Mouse (Mus musculus): ENCODE results near the gene Ankrd63. TPM values are rescaled to one million over a fixed set of nuclear protein-coding genes. Genes with fewer than 3 reads are reported as not detected.

Ankrd63 gene
- polyA plus RNA-seq, 1 experiment = not detected

- peaks cover 12% of the 10 kb centered on the region for H3K4me1 ChIP-seq (ENCODE audit: control insufficient read depth, insufficient read depth, low read length)
- 90% methylated on average over 1 of the region's 1 CpGs for WGBS
- H3K4me3 ChIP-seq (ENCODE audit: insufficient read depth, low read depth, low read length) = no peak overlapping the region
- TF ChIP-seq POLR2A (IDR thresholded peaks at IDR 0.05; ENCODE audit: insufficient read depth, low read depth, low read length) (no peak), CTCF (IDR thresholded peaks at IDR 0.05; ENCODE audit: insufficient read depth, low read depth, low read length) (no peak)
- no peak overlapping the region for H3K27ac ChIP-seq (ENCODE audit: insufficient read depth, low read depth, low read length)
Measured at GRCm38 (mm10) chr2:118671728-118672127, 32.0 kb downstream of the Ankrd63 start.

DNA sequence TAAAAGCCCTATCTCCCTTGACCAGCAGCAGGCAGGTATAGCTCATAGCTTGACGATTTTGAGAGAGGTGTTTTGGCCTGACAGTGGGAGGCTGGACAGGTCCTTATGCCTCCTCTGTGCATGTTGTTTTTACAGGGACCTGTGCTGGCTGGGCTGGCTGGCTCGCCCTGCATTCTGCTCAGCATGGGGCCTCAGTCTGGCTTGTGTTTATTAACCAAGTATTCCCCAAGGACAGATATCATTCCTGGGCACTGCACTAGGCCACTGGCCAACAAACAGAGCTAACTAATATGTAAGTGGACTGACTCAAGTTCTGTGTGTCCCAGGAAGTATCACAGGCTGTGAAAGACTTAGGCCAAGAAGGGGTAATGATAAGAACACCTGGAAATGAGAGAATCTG is 34.0 kb downstream of the Ankrd63 start:
- H3K4me1 ChIP-seq (ENCODE audit: control insufficient read depth, insufficient read depth, low read length) = peaks cover 18% of the 10 kb centered on the region
- no peak overlapping the region for H3K27ac ChIP-seq (ENCODE audit: insufficient read depth, low read depth, low read length)
- WGBS = 68% methylated on average over 2 of the region's 2 CpGs
- TF ChIP-seq POLR2A (IDR thresholded peaks at IDR 0.05; ENCODE audit: insufficient read depth, low read depth, low read length) (no peak), CTCF (IDR thresholded peaks at IDR 0.05; ENCODE audit: insufficient read depth, low read depth, low read length) (no peak)
- no peak overlapping the region for H3K4me3 ChIP-seq (ENCODE audit: insufficient read depth, low read depth, low read length)

DNA sequence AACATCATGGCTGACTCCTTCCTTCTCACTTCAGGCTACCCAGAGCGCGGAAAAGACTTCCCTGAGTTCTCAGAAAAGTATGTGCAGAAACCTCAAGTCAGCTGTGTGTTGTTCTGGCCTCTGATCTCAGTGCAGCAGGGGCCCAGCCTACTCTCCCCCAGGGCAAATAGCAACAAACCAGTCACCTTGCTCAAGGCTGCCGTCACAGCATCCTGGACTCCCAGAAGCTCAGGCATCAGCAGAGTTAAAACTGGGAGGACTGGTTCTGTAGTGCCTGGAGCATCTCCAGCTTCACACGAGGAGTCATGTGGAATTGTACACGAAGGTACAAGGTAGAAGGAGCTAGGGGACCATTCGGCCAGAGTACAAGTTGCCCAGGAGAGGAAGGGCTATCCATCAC is 34.5 kb downstream of the Ankrd63 start:
- Histone ChIP-seq H3K4me1 (ENCODE audit: control insufficient read depth, insufficient read depth, low read length) (peaks cover 20% of the 10 kb centered on the region), H3K4me3 (ENCODE audit: insufficient read depth, low read depth, low read length) (no peak overlapping the region), H3K27ac (ENCODE audit: insufficient read depth, low read depth, low read length) (no peak overlapping the region)
- 72% methylated on average over 6 of the region's 6 CpGs for WGBS
- no peak for TF ChIP-seq CTCF (IDR thresholded peaks at IDR 0.05; ENCODE audit: insufficient read depth, low read depth, low read length)
- no peak for TF ChIP-seq POLR2A (IDR thresholded peaks at IDR 0.05; ENCODE audit: insufficient read depth, low read depth, low read length)

DNA sequence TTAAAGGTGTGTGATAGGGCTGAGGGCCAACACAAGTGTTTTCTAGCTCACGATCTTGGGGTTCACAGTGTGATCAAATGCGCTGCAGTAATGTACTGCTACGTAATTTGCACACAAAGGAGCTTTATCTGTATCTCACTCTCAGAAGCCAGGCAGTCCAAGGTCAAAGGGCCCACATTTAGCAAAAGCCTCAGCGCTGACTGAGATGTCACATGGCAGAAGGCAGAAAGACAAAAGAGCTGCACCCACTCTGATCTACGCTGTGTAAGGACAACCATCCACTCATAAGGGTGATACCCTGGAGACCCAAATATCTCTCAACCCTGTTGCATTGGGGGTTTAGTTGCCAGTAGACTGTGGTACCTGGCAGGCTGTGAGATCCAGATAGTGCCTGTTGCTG is 36.6 kb downstream of the Ankrd63 start:
- TF ChIP-seq CTCF (IDR thresholded peaks at IDR 0.05; ENCODE audit: insufficient read depth, low read depth, low read length) (no peak), POLR2A (IDR thresholded peaks at IDR 0.05; ENCODE audit: insufficient read depth, low read depth, low read length) (no peak)
- peaks cover 30% of the 10 kb centered on the region for H3K4me1 ChIP-seq (ENCODE audit: control insufficient read depth, insufficient read depth, low read length)
- WGBS = 73% methylated on average over 5 of the region's 5 CpGs
- no peak overlapping the region for H3K4me3 ChIP-seq (ENCODE audit: insufficient read depth, low read depth, low read length)
- H3K27ac ChIP-seq (ENCODE audit: insufficient read depth, low read depth, low read length) = no peak overlapping the region

GRCm38 (mm10) chr2:118665616-118666015 is 38.1 kb downstream of the Ankrd63 start:
- H3K4me1 ChIP-seq (ENCODE audit: control insufficient read depth, insufficient read depth, low read length) = peaks cover 30% of the 10 kb centered on the region
- H3K27ac ChIP-seq (ENCODE audit: insufficient read depth, low read depth, low read length) = no peak overlapping the region
- 91% methylated on average over 4 of the region's 4 CpGs for WGBS
- H3K4me3 ChIP-seq (ENCODE audit: insufficient read depth, low read depth, low read length) = no peak overlapping the region
- no peak for TF ChIP-seq POLR2A (IDR thresholded peaks at IDR 0.05; ENCODE audit: insufficient read depth, low read depth, low read length)
- no peak for TF ChIP-seq CTCF (IDR thresholded peaks at IDR 0.05; ENCODE audit: insufficient read depth, low read depth, low read length)

DNA sequence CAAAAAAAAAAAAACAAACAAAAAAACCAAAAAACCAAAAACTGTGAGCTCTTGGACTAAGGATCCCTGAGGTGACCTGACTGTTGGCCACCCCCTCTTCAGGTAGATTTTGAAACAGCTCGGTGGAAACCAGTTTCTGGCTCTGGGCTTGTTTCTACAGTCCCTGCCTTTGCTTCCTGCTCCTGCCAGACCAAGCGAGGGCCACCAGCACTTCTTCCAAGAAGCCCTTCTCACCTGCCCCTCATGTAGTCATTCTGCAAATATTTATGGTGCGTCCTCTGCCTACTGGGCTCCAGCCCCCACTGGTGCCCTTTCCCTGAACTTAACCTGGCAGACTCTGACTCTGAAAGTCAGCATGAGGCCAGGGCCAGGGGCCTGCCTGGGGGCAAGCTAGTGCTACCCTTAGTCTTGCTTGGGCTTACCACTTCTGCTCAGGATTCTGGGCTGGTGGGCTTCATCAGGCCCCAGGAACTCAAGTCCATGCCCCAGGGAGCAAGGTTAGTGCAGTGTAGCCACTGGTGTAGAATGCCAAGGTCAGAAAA is 38.7 kb downstream of the Ankrd63 start:
- TF ChIP-seq POLR2A (IDR thresholded peaks at IDR 0.05; ENCODE audit: insufficient read depth, low read depth, low read length) (no peak), CTCF (IDR thresholded peaks at IDR 0.05; ENCODE audit: insufficient read depth, low read depth, low read length) (no peak)
- H3K27ac ChIP-seq (ENCODE audit: insufficient read depth, low read depth, low read length) = no peak overlapping the region
- 71% methylated on average over 3 of the region's 3 CpGs for WGBS
- H3K4me1 ChIP-seq (ENCODE audit: control insufficient read depth, insufficient read depth, low read length) = peaks cover 32% of the 10 kb centered on the region
- no peak overlapping the region for H3K4me3 ChIP-seq (ENCODE audit: insufficient read depth, low read depth, low read length)

DNA sequence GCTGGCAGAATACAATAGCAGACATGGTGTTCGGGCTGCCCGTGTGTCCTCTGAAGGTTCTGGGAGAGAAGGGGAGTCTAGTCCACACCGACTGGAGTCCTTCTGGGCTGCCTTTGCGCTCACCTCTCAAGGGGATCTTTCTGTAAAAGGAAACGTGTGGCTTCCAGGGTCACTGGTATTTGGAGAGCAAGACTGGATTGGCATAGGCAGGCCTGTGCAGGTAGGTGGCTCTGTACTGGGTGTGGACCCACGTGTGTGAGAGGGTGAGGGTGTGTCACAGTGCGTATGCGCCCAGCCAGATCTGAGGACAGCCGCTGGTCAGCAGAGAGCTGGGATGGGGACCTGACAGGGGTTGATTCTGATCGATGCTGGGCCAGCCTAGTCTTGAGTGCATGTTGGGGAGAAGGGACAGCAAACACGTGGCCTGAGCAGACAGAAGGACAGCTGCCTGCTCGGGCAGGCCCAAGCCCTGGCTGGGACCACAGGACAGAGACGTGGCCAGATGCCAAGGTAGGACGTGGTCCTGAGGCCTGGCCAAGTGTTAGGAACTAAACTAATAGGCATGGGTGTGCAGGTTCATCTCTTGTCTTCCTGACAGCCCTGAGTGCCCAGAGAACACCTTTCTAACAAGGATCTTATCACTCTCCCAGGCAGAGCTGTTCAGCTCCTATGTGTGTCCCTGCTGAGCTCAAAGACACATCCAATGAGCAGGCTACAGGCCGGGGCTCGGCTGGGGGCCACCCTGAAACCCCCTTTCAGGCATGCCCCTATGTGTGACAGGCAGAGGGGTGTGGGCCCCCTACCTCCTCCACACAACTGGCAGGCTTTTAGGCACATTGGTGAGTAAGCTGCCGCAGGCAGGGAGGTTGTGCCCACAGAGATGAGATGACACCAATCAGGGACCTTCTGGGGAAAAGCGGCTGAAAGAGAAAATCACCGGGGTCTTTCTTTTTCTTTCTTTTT is 39.7 kb downstream of the Ankrd63 start:
- TF ChIP-seq CTCF (IDR thresholded peaks at IDR 0.05; ENCODE audit: insufficient read depth, low read depth, low read length) (no peak), POLR2A (IDR thresholded peaks at IDR 0.05; ENCODE audit: insufficient read depth, low read depth, low read length) (no peak)
- Histone ChIP-seq H3K4me3 (ENCODE audit: insufficient read depth, low read depth, low read length) (peak overlapping the region; percentile 65), H3K27ac (ENCODE audit: insufficient read depth, low read depth, low read length) (peak overlapping the region; percentile 35; the same call in 1 of the 2 replicates), H3K4me1 (ENCODE audit: control insufficient read depth, insufficient read depth, low read length) (peaks cover 35% of the 10 kb centered on the region)
- WGBS = 29% methylated on average over 19 of the region's 19 CpGs

DNA sequence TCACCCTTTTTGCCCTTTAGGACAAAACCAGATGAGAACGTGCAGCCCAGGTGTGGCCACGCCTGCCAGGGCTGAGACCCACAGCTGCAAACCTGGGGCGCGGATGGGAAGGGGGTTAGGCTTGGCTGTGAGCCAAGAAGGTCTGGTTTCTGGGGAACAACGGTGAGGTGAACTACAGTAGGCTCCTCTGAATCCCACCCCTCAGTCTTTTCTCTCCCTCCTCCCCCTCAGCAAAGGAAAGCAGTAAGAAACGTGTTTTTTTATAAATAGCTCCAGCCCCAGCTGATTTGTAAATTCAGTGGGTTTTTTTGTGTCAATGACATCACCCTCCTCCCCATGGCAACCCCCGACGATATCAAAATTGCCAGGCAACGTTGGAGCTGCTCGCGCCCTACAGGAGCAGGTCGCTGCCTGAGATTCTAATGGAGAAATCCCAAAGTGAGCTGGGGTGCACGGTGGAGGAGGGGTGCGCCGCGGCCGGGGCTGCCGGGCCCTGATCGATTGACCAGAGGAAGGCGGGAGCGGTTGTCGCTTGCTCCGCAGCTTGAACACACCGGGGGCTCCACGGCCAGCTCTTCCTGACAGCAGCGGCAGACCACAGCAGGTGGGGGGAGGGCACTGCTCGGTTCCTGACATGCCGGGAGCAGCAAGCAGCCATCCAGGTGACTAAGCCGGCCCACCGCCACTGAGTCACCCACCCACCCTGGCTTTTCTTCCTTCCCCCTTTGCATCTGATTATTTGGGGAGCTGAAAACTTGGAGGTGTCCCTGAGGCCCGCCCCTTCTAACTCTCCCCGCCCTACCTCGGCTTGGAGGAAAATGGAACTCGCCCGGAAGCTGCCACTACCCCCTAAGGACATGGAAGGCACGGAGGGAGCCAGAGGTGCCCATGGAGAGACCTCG is 40.6 kb downstream of the Ankrd63 start, which contains the start of gene Pak6:
TSS of gene Pak6 (plus strand) at position 402 of the 902 bp plus-strand sequence.
- WGBS = 2% methylated on average over 37 of the region's 37 CpGs
- Histone ChIP-seq H3K4me3 (ENCODE audit: insufficient read depth, low read depth, low read length) (peak within 1 kb of the TSS; percentile 65), H3K27ac (ENCODE audit: insufficient read depth, low read depth, low read length) (peak within 1 kb of the TSS; percentile 35; the same call in 1 of the 2 replicates), H3K4me1 (ENCODE audit: control insufficient read depth, insufficient read depth, low read length) (peaks cover 35% of the 10 kb centered on the region)
- TF ChIP-seq CTCF (IDR thresholded peaks at IDR 0.05; ENCODE audit: insufficient read depth, low read depth, low read length) (no peak), POLR2A (IDR thresholded peaks at IDR 0.05; ENCODE audit: insufficient read depth, low read depth, low read length) (no peak)
